Mouse (Mus musculus): ENCODE data around the gene Hspa12b. TPM values are rescaled to one million over a fixed set of nuclear protein-coding genes. Genes with fewer than 3 reads are reported as not detected.

Gene Hspa12b
- polyA plus RNA-seq (2014; fragmentation: Nextera tagmentation; extraction: Ambion mirVana): 2.9 and 3.3 TPM in 2 replicates

DNA sequence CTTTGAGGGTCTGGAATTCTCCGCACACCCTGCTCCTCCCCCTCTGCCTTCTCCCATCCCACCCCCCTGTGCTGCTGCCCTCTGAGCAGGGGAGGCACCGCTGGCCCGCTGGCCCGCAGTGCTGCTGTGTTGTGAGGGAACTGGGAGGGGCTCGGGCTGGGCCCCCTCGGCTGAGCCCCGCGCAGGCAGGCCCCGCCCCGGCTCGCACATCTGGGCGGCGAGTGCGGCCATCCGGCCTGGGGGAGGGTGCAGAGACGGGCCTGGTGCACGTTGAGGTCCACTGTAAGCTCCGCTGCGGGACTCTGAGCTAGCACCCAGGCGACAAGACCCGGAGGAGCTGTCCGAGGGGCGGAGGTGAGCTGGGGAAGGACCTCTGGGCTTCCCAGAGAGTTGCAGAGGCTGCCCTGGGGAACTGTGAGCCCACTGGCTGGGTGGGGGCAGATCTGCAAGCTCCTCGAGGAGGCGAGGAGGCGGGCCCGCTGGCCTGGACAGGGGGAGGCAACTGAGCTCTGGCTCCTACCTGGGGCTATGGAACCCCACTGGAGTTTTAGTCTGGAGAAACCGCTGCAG, at the start of gene Hspa12b:
Gene Hspa12b (plus strand): TSS at position 120 of the 570 bp plus-strand sequence.
- Histone ChIP-seq H3K9ac (ENCODE audit: low read length) (peak within 1 kb of the TSS; percentile 61), H3K4me2 (peak within 1 kb of the TSS; percentile 90), H3K4me3 (ENCODE audit: low read depth, low read length) (peak within 1 kb of the TSS; percentile 35), H3K27me3 (ENCODE audit: control insufficient read depth, insufficient read depth, low read length) (no peaks in the 10 kb centered on the region), H3K4me1 (ENCODE audit: control insufficient read depth, insufficient read depth, low read length) (peaks cover 16% of the 10 kb centered on the region), H3K36me3 (ENCODE audit: control insufficient read depth, insufficient read depth, low read length) (no peaks in the 10 kb centered on the region), H3K9me3 (ENCODE audit: control insufficient read depth, low read length) (no peaks in the 10 kb centered on the region), H3K27ac (ENCODE audit: low read depth, low read length) (no peak within 1 kb of the TSS)
- DNase-seq (ENCODE audit: low spot score, missing footprints): peak; percentile 93
- peak; percentile 89 for ATAC-seq (ENCODE audit: low FRiP score)
- WGBS: 1% methylated on average over 27 of the region's 28 CpGs

DNA sequence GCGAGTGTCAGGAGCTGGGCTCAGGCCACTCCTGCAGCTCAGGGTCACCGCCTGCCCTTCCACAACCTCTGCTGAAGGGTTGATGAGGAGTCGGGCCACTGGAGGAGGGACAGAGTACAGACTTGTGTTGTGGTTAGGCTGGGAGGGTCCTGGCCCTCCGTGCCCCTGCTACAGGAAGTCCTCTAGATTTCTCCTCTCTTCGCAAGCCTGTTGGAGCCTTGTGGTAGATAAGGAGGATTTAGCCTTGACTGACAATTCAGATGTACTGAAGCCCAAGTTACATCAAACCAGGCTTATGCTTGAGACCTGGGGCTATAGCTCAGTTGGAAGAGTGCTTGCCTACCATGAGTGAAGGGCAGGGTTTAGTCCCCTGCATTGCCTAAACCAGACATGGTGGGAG, 46.6 kb upstream of the Hspa12b start:
- WGBS: 78% methylated on average over 5 of the region's 5 CpGs
- no peak overlapping the region for H3K4me3 ChIP-seq (ENCODE audit: low read depth, low read length)
- DNase-seq (ENCODE audit: low spot score, missing footprints) (no peak), ATAC-seq (ENCODE audit: low FRiP score) (no peak)
- no peak overlapping the region for H3K4me2 ChIP-seq
- H3K27ac ChIP-seq (ENCODE audit: low read depth, low read length): no peak overlapping the region
- H3K9me3 ChIP-seq (ENCODE audit: control insufficient read depth, low read length): no peaks in the 10 kb centered on the region
- H3K27me3 ChIP-seq (ENCODE audit: control insufficient read depth, insufficient read depth, low read length): no peaks in the 10 kb centered on the region
- H3K4me1 ChIP-seq (ENCODE audit: control insufficient read depth, insufficient read depth, low read length): no peaks in the 10 kb centered on the region
- no peaks in the 10 kb centered on the region for H3K36me3 ChIP-seq (ENCODE audit: control insufficient read depth, insufficient read depth, low read length)
- no peak overlapping the region for H3K9ac ChIP-seq (ENCODE audit: low read length)

DNA sequence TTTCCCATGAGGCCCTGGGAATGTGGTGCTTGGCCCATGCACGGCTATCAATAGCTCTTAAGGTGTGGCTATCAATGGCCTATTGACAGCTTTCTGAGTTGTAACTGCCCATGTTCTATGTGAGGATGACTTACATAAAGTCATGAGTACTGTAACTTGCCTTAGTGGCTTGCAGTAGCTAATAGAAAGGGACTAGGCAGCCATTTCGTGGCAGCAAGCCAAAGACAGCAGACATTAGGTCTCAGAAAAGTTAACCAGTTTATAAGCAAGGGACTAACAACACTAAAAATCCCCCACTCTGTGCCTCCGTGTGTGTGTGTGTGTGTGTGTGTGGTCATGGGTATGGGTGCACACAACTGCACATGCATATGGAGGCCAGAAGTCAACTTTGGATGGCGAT, 42.9 kb upstream of the Hspa12b start:
- Histone ChIP-seq H3K4me3 (ENCODE audit: low read depth, low read length) (no peak overlapping the region), H3K9me3 (ENCODE audit: control insufficient read depth, low read length) (no peaks in the 10 kb centered on the region), H3K27me3 (ENCODE audit: control insufficient read depth, insufficient read depth, low read length) (no peaks in the 10 kb centered on the region), H3K36me3 (ENCODE audit: control insufficient read depth, insufficient read depth, low read length) (no peaks in the 10 kb centered on the region), H3K9ac (ENCODE audit: low read length) (no peak overlapping the region), H3K4me1 (ENCODE audit: control insufficient read depth, insufficient read depth, low read length) (no peaks in the 10 kb centered on the region), H3K27ac (ENCODE audit: low read depth, low read length) (no peak overlapping the region), H3K4me2 (no peak overlapping the region)
- ATAC-seq (ENCODE audit: low FRiP score) (no peak), DNase-seq (ENCODE audit: low spot score, missing footprints) (peak; percentile 68)
- WGBS: 86% methylated on average over 4 of the region's 4 CpGs

DNA sequence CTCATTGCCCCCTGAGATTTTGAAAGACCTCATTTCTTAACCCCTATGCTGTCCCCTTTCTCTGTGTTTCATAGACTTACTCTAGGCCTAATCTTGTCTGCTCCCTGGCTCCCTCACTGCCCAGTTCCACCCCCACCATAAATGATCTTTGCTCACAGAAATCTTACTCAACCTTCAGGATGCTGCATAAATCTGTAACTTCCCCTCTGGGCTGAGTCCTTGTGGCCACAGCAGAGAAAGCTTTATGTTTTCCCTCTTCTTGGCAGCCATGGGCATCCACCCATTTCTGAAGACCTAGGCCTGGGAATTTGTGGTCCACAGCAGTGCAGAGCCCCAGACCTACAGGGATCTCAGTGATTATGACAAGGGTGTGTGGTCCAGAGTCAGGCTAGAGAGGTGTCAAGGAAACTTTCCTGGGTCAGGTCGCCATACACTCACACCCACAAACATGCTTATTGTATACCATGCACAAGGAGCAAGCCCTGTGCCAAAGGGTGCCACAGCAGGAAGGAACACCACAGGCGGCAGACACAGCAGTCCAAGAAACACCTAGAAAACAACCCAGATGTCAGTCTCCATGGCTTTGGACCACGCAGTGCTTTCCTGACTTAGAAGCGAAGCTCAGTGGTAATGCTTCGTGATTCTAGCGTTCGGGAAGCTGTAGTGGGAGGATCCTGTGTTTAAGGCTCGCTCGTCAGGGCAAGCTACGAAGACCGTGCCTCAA, 40.3 kb upstream of the Hspa12b start, which contains the start of gene Siglec1:
Gene Siglec1 (minus strand): TSS at position 99 of the 724 bp plus-strand sequence.
- Histone ChIP-seq H3K9ac (ENCODE audit: low read length) (no peak within 1 kb of the TSS), H3K4me3 (ENCODE audit: low read depth, low read length) (no peak within 1 kb of the TSS), H3K4me1 (ENCODE audit: control insufficient read depth, insufficient read depth, low read length) (no peaks in the 10 kb centered on the region), H3K9me3 (ENCODE audit: control insufficient read depth, low read length) (no peaks in the 10 kb centered on the region), H3K27ac (ENCODE audit: low read depth, low read length) (no peak within 1 kb of the TSS), H3K36me3 (ENCODE audit: control insufficient read depth, insufficient read depth, low read length) (no peaks in the 10 kb centered on the region), H3K27me3 (ENCODE audit: control insufficient read depth, insufficient read depth, low read length) (no peaks in the 10 kb centered on the region), H3K4me2 (no peak within 1 kb of the TSS)
- ATAC-seq (ENCODE audit: low FRiP score) (no peak), DNase-seq (ENCODE audit: low spot score, missing footprints) (no peak)
- 86% methylated on average over 11 of the region's 11 CpGs for WGBS

DNA sequence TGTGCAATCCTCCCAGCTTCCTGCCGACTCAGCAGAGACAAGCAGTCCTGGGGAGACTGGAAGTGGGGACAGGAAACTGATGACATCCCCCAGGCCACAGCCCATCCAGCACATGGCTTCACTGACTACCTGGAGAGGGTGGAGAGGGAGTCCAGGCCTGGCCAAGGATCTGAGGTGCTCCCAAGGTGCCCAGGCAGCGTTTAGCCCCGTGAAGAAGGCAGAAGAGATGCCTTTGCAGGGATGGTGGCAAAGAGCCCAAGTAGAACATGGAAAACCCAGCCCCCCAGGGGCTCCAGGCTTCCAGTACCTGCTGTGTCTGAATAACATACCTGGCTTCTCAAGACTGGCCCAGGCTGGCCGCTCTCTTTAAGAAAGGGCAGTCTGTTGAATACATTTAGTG, 38.5 kb upstream of the Hspa12b start:
- no peak for ATAC-seq (ENCODE audit: low FRiP score)
- DNase-seq (ENCODE audit: low spot score, missing footprints): no peak

DNA sequence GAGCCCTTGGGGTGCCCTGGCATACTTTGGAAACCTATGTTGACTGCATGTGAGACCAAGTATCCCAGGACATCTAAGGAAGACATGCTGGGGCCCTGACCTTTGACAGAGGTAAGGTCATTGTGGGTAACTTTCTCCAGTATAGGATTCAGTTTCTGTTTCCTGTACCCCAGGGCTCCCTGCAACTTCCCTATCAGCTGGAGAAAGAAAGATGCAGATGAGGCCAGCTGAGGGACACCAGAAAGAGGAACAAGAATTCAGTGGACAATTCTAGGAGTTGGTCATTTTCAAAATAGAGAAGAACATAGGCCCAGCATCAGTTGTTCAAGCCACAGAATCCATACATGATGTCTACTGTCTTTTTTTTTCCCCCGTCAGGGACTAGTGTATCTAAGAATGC, 37.4 kb upstream of the Hspa12b start:
- no peaks in the 10 kb centered on the region for H3K4me1 ChIP-seq (ENCODE audit: control insufficient read depth, insufficient read depth, low read length)
- H3K9ac ChIP-seq (ENCODE audit: low read length): no peak overlapping the region
- H3K27me3 ChIP-seq (ENCODE audit: control insufficient read depth, insufficient read depth, low read length): no peaks in the 10 kb centered on the region
- H3K4me3 ChIP-seq (ENCODE audit: low read depth, low read length): no peak overlapping the region
- WGBS: 82% methylated on average over 1 of the region's 1 CpGs
- H3K36me3 ChIP-seq (ENCODE audit: control insufficient read depth, insufficient read depth, low read length): no peaks in the 10 kb centered on the region
- no peak for DNase-seq (ENCODE audit: low spot score, missing footprints)
- no peak overlapping the region for H3K27ac ChIP-seq (ENCODE audit: low read depth, low read length)
- no peaks in the 10 kb centered on the region for H3K9me3 ChIP-seq (ENCODE audit: control insufficient read depth, low read length)
- H3K4me2 ChIP-seq: no peak overlapping the region
- ATAC-seq (ENCODE audit: low FRiP score): no peak

More for the DNA sequence above, 38.5 kb upstream of the Hspa12b start:
- no peak overlapping the region for H3K27ac ChIP-seq (ENCODE audit: low read depth, low read length)
- H3K4me1 ChIP-seq (ENCODE audit: control insufficient read depth, insufficient read depth, low read length): no peaks in the 10 kb centered on the region
- H3K36me3 ChIP-seq (ENCODE audit: control insufficient read depth, insufficient read depth, low read length): no peaks in the 10 kb centered on the region
- H3K4me2 ChIP-seq: no peak overlapping the region
- H3K27me3 ChIP-seq (ENCODE audit: control insufficient read depth, insufficient read depth, low read length): no peaks in the 10 kb centered on the region
- WGBS: 90% methylated on average over 4 of the region's 4 CpGs
- no peak overlapping the region for H3K4me3 ChIP-seq (ENCODE audit: low read depth, low read length)
- H3K9me3 ChIP-seq (ENCODE audit: control insufficient read depth, low read length): no peaks in the 10 kb centered on the region
- H3K9ac ChIP-seq (ENCODE audit: low read length): no peak overlapping the region

DNA sequence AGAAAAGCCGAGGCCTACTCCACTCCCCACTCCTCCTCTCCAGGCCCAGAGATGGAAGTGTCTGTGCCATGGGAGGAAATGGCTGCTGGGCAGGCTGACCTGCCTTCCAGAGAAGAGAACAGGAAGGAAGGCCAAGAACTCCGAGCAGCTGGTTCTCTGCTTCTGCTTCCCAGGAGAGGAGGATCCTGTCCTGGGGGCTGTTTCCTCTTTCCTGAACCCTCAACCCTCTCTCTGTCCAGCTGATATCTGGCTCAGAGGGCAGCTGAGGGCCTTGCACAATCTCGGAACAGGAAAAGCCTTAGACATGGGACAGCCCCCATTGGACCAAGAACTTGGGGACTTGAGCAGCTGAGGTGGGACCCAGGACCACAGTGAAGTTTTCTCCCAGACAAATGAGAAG, 36.2 kb upstream of the Hspa12b start:
- no peaks in the 10 kb centered on the region for H3K36me3 ChIP-seq (ENCODE audit: control insufficient read depth, insufficient read depth, low read length)
- no peak for ATAC-seq (ENCODE audit: low FRiP score)
- H3K4me2 ChIP-seq: no peak overlapping the region
- H3K4me1 ChIP-seq (ENCODE audit: control insufficient read depth, insufficient read depth, low read length): no peaks in the 10 kb centered on the region
- no peaks in the 10 kb centered on the region for H3K9me3 ChIP-seq (ENCODE audit: control insufficient read depth, low read length)
- no peak overlapping the region for H3K9ac ChIP-seq (ENCODE audit: low read length)
- H3K4me3 ChIP-seq (ENCODE audit: low read depth, low read length): no peak overlapping the region
- 79% methylated on average over 3 of the region's 3 CpGs for WGBS
- DNase-seq (ENCODE audit: low spot score, missing footprints): no peak
- no peak overlapping the region for H3K27ac ChIP-seq (ENCODE audit: low read depth, low read length)
- no peaks in the 10 kb centered on the region for H3K27me3 ChIP-seq (ENCODE audit: control insufficient read depth, insufficient read depth, low read length)

DNA sequence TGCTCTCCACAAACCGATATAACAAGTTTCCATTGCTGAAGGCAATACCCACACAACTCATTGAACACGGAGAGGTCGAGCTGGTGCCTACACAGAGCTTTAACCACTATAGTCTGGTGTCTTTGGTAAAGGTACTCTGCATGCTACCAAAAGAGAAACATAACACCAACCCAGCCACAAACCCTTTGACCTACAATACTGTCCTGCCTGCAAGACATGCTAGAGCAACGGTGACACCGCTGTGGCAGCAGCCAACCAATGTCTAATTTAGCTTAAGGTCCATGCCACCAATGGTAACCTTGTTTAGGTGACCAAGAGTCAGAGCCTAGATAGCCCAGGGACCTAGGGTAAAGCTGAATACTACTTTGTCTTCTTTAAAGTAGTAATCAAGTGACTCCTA, 33.5 kb upstream of the Hspa12b start:
- Histone ChIP-seq H3K4me2 (no peak overlapping the region), H3K9ac (ENCODE audit: low read length) (no peak overlapping the region), H3K4me3 (ENCODE audit: low read depth, low read length) (no peak overlapping the region), H3K27me3 (ENCODE audit: control insufficient read depth, insufficient read depth, low read length) (no peaks in the 10 kb centered on the region), H3K27ac (ENCODE audit: low read depth, low read length) (no peak overlapping the region), H3K36me3 (ENCODE audit: control insufficient read depth, insufficient read depth, low read length) (no peaks in the 10 kb centered on the region), H3K9me3 (ENCODE audit: control insufficient read depth, low read length) (no peaks in the 10 kb centered on the region), H3K4me1 (ENCODE audit: control insufficient read depth, insufficient read depth, low read length) (peaks cover 4% of the 10 kb centered on the region)
- WGBS: 87% methylated on average over 5 of the region's 5 CpGs
- DNase-seq (ENCODE audit: low spot score, missing footprints): no peak
- ATAC-seq (ENCODE audit: low FRiP score): no peak

DNA sequence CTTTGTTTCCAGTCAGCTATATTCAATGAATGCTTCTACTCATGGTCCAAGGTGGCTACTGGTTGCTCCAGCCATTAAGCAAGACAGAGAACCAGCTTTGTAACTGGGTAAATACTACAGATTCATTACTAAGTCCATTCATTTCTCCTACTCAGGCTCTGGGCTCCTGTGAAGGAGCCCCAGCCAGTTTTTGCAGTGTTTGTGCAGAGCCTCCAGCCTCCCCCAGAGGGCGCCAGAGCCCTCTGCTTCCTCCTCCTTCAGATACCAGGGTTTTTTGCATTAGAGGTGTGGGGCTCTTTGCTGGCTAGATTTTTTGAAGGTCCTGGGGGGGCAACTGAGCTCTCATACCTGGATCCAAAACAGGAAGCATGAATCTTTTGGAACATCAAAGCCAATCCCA, 32.3 kb upstream of the Hspa12b start:
- peak; percentile 98 for DNase-seq (ENCODE audit: low spot score, missing footprints)

More for the DNA sequence above, 32.3 kb upstream of the Hspa12b start:
- no peaks in the 10 kb centered on the region for H3K9me3 ChIP-seq (ENCODE audit: control insufficient read depth, low read length)
- WGBS: 0% methylated on average over 1 of the region's 1 CpGs
- H3K4me3 ChIP-seq (ENCODE audit: low read depth, low read length): no peak overlapping the region
- H3K4me1 ChIP-seq (ENCODE audit: control insufficient read depth, insufficient read depth, low read length): peaks cover 4% of the 10 kb centered on the region
- H3K36me3 ChIP-seq (ENCODE audit: control insufficient read depth, insufficient read depth, low read length): no peaks in the 10 kb centered on the region
- peak; percentile 70; the same call in 1 of the 2 replicates for ATAC-seq (ENCODE audit: low FRiP score)
- no peak overlapping the region for H3K4me2 ChIP-seq
- H3K9ac ChIP-seq (ENCODE audit: low read length): no peak overlapping the region
- no peak overlapping the region for H3K27ac ChIP-seq (ENCODE audit: low read depth, low read length)
- H3K27me3 ChIP-seq (ENCODE audit: control insufficient read depth, insufficient read depth, low read length): no peaks in the 10 kb centered on the region

Data from midbrain, embryonic 11.5 days (tissue).